Mouse (Mus musculus) ovary, adult 18-20 months (tissue): ENCODE results near the gene 4930564D02Rik.

Experiments
- DNase-seq: peaks from one replicate; pipeline ENCODE4 v3.0.0; 2022; ENCODE audit warnings: low spot score, mixed read lengths

The 4930564D02Rik gene

DNA sequence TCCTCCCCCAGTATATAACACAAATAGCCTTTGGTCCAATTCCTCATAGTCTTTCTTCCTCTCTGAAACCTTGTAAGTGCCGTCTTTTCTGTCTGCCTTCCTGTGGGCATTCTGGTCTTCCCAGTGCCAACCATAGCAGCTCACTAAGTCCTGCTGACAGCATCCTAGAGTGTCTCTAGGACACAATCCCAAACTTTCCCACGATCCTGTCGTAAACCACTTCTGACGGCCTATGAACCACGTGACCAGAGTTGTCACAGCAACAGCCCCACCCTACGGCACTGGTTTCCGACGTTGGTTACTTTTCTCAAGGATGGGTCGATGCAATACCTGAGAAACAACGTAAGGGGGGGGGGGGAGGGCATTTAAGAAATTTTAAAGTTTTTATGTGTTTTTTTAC is at the start of gene 4930564D02Rik:
TSS of gene 4930564D02Rik (plus strand) at position 301 of the 400 bp plus-strand sequence.
- no peak for DNase-seq

DNA sequence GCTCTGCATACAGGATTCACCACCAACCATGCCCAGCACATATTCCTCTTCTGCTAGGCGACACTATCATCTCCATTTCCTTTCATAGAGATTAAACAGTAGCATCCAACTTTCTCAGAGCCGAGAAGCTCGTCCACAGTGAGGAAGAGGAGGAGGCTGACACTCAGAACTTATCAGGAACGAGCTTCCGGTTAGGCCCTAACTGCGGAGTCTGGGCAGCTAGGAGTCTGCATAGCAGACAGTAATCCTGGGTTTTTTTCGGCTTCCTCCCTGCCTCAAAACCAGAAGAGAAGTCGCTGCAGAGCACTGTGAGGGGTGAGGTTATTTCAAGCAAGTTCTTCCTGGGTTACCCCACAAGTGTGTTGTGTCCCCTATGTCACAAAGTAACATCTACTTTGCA is 49.3 kb upstream of the 4930564D02Rik start:
- DNase-seq: no peak

DNA sequence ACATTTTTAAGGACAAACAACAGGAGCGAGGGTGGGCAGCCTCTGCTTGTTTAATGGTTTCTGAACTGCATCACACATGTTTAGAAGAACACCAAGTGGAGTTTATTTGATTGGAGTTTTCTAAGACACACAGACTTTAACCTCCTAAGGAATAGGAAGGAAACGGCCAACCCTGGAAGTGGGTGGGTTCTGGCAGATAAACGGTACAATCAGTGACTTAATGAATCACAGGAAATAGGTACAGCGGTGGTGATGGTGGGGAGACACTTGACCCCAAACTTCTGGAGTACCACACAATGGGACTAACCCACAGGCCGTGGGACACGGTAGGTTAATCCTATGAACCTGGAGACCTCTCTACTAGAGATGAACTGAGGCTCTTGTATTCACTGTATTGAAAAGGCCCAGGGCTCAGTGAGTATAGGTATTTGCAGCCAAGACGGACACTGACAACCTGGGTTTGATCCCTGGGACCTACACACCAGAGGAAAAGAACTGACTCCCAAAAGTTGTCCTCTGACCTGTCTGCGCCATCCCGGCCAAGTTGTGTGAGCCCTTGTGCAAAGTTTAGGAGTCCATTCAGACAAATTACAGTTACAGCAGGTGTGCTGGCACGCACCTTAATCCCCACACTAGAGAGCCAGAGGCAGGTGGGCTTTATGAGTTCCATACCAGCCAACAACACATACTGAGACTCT is 48.4 kb upstream of the 4930564D02Rik start:
- no peak for DNase-seq

DNA sequence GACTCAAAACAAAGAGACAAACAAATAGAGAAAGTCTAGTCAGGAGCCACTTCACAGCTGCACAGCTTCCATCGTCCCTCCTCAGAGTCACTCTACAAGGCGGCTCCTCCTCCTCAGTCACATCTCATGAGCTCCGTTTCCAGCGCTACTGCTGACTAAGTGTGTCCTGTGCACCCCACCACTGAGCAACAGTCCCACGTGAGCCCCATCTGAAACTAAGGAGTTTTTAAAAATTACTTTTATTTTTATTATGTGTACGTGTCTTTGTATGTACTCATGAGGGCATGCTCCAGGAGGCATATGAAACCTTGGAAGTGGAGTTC is 47.9 kb upstream of the 4930564D02Rik start:
- DNase-seq: no peak

DNA sequence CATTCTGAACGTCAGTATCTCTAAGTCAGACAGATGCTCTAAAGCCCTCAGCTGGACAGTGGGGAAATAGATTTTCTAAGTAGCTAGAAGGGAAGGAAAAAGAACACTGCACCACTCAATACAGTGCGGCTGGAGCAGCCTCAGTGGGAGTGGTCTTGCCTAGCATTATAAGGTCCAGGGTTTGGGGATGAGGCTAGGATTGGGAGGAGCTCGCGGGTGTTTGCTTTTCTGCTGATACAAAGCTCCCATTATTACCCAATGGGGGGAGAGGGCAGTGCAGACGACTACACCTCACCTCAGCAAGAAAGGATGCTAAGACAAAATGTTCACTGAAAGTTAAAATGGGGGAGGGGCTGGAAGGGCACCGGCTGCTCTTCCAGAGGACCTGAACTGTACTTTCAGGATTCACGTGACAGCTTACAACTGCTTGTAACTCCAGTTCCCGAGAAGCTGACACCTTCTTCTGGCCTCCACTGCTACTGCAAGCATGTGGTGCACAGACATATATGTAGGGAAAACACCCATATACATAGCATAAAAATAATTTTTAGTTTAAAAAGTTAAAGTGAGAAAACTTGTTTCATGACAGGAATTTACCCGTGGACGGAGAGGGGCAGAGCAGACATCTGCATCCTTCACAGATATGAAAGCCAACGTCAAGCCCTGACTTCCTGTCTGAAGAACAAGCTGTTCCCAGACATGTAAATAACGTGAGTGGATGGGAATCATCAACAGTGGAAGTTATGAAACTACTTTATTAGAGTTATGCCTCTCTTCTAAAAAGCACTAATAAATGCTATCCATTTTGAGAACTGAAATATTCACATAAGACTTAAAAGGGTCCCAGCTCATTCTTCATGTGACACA is 46.6 kb upstream of the 4930564D02Rik start:
- no peak for DNase-seq

DNA sequence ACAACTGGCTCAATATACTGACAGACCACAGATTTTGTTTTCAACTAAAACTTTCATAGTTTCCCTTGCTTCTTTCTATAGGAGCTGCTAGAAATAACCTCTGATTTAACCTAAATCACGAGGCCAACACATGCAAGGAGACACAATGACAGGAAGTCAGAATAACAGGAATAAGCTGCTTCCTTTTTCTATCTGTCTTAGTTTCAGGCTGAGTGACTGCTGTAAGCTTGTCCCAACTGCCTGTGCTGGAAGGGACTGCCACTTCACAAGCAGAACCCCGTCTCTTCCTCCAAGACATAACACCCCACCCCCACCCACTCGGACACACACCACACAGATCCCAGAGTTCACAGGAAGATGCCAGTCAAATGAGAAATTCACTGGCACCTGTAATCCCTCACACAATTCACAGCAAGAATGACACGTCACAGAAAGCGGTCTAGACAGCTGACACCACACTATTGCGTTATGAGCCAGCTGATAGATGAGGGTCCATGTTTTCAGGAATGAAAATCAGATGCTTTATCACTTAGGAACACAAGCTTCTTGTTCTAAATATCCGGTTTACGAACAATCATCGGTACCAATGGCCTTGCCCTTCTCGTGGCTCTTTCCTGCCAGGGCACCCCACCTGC is 43.2 kb upstream of the 4930564D02Rik start:
- no peak for DNase-seq

DNA sequence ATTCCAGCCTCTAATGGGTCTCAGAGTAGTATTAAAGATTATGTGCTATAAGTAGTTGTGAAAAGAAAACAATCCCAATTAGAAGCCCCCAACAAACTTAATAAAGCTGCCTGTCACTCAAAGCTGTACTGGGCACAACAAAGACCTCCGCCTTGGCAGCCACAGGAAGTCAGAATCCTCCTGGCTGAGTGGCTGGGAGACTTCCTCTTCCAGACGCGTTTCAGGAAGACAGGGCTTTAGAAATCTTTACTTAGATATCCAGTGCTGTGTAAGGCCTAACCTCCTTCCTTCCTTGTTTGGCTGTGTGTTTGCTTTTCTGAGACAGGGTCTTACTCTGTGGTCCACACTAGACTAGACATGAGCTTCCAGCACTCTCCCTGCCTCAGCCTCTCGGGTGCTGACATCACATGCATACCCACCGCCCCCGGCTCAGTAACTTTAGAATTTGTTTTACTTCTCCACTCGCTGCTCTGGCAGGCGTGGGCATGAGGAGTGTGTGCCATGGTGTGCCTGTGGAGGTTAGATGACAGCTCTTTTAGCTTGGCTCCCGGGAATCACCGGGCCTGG is 30.3 kb upstream of the 4930564D02Rik start:
- DNase-seq: no peak

DNA sequence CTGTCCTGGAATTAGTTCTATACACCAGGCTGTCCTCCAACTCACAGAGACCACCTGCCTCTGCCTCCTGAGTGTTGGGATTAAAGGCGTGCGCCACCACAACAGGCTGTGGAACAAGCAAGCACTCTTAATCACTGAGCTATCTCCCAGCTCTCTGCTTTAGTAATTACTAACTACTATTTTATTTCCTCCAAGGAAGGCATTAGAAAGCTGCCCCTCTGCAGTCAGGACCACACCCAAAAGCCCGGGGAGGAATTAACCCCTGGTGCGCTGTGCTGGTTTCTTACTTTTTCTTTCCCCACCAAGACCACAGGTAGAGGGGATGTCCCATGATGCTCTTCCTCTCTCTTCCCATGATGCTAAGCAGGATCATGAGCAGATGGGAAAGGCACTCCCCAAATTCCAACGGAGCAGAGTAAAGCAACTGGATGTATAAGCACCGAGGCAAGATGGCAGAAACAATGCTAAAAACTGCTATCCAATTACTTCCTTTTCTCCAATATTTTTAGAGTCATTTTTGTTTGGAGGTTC is 29.3 kb upstream of the 4930564D02Rik start:
- no peak for DNase-seq

DNA sequence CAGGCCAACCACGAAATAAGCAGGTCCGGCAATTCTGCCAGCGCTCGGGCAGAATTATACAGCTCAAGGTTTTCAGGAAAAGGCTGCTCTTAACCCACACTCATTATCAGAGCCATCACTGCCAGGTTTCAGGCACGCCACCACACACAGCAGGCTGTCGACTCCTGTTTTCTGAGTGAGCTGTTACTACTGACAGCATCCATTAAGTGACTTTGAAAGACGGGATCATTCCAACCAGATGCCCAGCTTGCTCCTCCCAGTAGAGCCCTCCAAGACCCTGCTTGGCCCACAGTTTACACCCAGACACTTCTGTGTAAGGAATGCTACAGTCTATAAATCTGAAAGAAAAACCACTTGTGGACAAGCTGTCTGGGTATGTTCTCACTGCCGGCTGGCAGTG is 26.6 kb upstream of the 4930564D02Rik start:
- no peak for DNase-seq

DNA sequence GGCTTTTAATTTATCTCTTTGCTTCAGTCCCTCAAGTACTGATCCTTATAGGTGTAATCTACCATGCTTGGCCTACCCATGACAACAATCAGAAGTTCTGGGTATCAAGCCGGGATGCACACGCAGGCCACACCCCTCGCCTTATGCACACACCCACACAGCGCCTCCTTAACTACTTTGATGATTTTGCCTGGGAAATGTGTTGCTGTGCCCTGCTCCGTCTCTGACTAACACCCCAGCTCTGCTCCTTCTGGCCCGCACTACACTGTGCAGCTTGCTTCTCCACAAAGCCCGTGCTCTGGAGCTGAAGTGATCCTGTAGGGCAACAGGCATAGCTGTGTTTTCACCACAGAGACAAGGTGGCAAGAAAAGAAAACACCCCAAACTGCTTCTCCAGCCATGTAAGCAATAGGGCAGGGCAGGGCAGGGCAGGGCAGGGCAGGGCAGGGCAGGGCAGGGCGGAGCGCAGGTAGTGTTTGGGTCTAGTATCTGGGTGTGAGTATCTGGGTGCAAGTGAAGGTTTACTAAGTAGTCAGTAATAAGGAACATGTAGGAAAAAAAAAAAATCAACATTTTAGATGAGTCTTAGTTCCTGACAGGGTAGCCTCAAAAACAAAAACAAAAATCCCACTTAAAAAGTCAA is 25.5 kb upstream of the 4930564D02Rik start:
- DNase-seq: no peak

DNA sequence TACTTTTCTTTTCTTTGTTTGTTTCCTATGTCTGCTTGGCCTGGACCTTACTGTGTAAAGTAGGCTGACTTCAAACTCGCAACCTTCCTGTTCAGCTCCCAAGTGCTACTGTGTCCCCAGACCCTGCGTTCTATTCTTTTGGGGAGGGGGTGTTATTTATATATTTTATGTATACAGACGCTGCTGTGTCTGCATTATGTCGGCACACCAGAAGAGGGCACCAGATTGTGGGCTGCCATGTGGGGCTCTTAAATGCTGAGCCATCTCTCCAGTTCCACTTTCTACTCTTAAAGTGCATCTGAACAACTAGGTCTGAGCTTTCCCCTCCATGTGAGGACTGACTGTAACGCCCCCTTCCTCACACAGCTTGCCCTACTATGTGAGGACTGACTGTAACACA is 22.9 kb upstream of the 4930564D02Rik start:
- DNase-seq: no peak

DNA sequence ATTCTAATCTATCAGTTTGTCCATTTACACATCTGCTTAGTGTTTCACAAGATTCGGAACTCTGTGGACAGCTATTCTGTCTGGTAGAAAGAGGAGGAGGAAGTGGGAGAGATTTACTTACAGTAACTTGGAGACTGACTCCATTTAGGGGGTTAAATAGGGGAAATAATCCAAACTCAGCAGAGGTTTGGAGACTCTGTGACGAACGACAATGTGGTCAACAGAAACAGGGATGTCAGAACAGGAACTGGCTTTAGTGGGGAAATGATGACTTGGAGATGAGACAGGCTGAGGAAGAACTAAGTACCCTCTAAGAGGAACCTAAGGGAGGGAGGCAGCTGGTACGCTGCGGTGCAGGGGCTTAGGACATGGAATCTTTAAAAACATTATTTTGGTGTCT is 19.8 kb upstream of the 4930564D02Rik start:
- no peak for DNase-seq

DNA sequence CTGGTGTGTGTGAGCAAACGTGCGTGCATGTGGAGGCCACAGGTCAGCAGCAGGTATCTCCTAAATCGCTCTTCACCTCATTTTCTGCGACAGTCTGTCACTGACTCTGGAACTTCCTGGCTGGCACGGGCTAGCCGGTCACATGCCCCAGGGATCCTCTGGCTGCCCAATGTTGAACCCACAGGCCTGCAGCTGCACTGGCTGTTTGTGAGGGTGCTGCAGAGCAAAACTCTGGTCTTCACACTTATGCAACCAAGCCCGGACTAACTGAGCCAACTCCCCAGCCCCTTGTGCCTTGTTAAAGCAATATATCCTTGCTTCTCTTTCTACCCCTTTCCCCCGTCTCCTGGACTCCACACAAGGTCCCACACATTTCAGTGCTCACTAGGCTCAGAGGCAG is 19.0 kb upstream of the 4930564D02Rik start:
- peak; percentile 28 for DNase-seq

DNA sequence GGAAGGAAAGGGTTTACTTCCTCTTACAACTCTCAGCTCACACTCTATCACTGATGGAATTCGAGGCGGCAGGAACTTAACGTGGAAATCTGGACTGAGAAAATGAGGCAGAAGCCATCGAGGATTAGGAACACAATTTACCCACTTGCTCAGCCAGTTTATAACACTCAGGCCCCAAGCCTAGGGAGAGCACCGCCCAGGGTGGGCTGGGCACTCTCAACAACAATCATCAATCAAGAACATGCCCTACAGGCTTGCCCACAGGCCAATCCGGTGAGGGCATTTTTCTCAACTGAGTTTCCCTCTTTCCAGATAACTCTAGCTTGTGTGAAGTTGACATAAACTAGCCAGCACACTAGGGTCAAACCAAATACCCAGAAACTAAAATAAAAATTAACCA is 16.8 kb upstream of the 4930564D02Rik start:
- DNase-seq: no peak

DNA sequence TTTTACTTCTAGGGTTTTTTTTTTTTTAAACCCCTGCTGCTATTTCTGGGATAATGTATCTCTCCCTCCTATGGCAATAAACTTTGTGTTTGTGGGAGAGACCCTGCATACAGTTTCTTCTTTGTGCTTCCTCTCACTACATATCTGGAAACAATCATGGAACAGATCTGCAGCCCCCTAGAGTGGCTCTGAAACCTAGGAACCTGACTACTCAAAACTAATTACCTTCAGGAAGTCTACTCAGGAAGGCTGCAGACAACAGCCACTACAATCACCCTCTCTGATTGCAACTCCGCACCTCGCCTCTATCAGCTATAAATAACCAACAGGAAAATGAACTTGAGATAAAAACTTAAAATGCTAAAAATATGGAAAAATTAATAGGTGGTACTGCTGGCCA is 15.5 kb upstream of the 4930564D02Rik start:
- no peak for DNase-seq

DNA sequence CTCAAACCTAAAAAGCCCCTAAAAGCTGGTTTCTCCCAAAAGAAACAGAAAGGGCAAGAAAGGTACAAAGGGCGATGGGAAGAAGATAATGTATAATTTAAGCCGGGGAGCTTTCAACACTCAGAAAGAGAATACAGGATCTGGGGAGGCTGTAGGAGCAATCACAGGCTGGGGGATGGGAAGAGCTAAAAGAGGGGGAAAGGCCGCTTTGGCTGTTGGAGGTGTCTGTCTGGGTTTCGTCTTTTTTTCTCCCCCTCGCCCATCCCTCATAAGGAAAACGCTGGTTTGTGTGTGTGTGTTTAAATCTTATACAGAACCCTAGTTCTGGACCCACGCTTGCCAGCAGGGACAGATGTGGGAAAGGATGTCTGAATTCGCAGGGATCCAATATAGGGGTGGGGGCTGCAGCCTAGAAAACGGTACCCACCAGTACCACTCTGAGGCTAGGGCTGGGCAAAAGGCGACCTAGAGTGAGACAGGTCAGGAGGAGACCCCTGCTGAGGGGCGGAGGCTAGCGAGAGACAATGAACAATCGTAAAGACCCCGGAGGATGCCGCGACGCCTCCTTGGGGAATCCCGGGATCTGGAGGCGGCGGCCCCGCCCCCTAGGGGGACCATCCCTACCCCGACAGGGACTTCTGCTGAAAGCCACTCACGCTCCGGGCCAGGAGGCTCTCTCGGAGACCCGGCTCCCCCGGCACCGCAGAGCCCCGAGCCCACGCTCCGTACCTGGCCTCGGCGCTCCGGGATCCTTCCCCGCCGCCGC is 14.3 kb upstream of the 4930564D02Rik start:
- DNase-seq: no peak

DNA sequence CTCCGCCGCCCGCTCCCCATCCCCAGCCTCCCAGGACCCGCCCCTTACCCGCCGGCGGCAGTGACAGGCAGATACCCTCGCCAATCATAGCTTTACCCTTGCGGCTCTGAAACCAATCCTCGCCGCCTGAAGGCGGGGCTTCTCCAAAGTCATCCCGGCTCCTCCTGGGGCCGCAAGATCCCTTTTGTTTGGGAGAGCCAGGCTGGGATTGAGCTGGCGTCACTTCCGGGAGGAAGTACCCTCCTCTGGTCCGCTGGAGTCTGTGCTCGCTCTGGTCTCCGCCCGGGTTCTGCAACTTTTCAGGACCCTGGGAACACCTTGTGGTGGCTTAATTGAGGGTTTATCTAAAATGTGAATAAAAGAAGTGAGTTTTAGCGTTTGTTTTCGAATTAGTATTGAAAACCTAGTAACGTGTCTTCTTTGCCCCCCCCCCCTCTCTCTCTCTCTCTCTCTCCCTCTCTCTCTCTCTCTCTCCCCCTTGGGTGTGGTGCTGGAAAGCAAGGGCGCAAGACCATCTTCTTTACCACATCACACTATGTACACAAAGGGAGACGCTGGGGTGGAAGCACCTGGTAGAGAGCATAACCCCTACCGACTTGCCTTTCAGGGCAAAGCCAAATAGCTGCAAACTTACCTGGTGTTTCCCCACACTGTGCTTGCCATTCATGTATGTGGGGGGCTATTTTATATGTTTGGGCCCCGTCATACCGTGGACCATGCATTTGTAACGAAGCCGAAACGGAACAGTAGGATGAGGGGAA is 13.5 kb upstream of the 4930564D02Rik start, which contains the start of gene Cttnbp2nl:
TSS of gene Cttnbp2nl (minus strand) at position 210 of the 761 bp plus-strand sequence.
- peak; percentile 98 for DNase-seq

DNA sequence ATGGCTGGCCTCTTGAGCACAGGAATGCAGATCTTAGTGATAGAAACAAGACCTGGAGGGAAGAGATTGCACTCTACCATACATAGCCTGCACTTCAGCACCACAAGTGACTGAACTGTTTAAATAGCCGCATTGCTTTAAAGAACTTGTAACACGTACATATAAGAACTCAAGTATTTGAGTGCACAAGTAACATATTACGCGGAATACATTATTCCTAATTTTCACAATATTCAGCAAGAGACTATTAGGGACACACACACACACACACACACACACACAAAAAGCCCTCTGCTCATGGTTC is 13.0 kb upstream of the 4930564D02Rik start:
- DNase-seq: no peak

DNA sequence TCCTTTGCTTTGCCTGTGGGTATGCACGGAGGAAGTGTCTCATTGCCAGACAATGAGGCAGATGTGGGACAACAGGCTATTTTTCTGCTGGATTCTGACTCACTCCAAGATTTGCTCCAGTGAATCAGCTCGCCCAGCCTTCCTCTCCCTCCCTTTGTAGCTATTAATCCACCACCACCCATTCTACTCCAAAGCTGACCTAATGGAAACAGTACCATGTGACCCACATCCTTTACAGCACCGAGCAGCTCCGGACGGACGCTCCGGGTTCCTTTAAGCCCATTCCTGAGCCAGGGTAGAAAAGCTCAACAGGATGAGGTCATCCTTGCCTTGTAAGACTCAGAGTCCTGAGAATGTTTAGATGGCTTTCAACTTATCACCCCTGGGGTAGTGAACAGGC is 11.7 kb upstream of the 4930564D02Rik start:
- DNase-seq: peak; percentile 56

DNA sequence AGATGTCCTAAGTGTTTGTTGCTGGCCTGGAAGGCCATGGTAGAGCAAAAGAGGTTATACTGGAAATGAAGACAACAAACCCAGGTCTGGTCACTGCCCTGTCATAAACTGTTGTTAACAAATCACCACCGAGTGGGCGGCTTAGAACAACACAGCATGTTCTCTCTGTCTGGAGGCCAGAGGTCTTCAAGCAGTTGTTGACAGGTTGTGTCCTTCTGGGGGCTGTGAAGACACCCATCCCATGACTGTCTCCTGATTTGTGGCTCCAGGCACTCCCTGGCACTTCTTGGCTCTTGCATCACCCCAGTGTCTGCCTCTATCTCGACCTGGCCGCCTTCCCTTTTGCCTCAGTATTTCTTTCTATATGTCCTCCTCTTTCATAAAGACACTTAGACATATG is 11.0 kb upstream of the 4930564D02Rik start:
- no peak for DNase-seq
